Mouse (Mus musculus) frontal cortex, postnatal 10 days (tissue): ENCODE measurements around the gene Gsg1l.

Experiments used
- DNase-seq, 2 experiments: peaks; one replicate each; pipeline ENCODE4 v3.0.0; 2022; ENCODE audit warnings: low spot score in 2 of 2, mixed read lengths in 1 of 2

Gsg1l gene

DNA sequence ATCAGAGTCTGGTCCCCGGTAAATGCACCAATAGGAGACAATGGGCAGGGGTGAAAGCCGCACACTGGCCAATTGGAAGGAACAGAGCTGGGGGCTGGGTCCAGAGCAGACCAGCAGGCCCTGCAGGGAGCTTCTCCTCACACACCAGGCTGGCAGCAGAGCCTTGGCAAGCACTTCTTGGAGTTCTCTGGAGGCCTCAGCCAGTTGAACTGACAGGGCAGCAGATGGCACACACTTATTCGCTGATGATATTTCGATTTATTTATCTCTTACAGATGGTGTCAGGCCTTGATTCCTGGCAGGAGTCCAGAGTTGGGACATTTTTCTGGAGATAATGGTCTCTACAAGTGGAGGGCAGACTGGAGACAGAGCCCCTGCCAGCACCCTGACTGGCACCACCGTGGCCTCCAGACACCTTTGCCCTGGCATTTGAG lies 49.4 kb downstream of the Gsg1l start:
- no peak for DNase-seq

DNA sequence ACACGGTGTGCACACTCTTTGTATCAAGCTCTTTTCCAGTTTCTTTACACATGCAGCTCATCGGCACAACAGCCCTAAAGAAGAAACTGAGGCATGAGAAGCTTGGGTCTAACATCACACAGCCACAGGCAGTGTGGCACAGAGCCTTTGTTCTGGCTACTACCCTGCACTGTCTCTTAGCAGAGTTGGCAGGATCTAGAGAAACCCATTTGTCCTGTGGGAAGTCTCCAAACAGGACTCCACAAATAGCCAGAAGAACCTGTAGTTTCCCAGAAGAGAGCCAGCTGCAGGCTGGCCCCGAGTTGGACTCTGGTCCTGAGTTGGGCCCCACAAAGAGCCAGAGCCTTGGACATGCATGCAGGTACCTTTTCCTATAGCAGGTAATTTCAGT lies 49.9 kb downstream of the Gsg1l start:
- DNase-seq, result no peak

DNA sequence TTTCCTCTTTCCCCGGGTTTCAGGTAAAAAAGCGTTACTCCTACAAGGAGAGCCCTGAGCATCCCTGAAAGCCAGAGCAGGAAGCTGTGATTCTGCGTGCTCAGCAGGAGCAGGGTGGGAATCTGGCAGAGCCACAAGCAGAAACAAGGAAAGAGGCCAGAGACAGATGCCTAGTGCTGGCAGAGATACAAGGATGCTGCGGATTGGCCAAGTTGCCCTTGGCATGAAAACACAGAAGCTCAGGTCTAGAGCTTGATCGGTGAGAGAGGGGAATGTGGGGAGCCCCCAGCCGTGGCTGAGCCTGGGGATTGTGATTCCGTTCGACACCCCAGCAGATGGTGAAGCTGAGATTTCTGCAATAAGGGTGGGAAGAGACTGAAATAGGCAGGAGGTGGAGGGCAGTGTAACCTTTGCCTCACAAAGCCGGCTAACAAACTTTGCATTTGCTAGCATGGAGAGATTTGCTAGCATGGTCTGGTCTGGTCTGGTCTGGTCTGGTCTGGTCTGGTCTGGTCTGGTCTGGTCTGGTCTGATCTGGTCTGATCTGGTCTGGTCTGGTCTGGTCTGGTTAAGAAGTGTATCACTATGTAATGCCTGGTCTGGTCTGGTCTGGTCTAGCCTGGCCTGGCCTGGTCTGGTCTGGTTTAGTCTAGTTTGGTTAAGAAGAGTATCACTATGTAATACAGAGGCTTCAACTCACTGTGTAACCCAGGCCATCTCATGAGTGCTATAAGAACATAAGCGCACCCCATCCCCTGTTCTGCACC lies 50.4 kb downstream of the Gsg1l start:
- DNase-seq, result peak; percentile 35 to 39

DNA sequence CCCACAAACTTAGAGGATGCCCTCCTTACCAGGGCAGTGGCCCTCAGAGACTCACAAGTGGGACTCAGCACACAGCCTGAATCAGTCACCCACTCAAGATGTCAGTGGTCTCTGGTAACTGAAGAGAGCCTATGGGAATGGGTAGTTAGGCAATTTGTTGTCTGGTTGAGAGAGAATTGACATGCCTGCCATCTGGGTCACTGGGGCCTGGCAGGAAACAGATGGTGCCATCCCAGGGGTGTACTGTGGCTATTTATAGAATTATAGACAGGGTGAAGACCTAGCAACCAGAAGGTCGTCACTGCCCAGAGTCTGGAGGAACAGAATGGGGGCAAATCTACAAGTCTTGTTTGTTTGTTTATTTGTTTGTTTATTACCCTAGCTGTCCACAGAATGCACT lies 54.8 kb downstream of the Gsg1l start:
- no peak for DNase-seq

DNA sequence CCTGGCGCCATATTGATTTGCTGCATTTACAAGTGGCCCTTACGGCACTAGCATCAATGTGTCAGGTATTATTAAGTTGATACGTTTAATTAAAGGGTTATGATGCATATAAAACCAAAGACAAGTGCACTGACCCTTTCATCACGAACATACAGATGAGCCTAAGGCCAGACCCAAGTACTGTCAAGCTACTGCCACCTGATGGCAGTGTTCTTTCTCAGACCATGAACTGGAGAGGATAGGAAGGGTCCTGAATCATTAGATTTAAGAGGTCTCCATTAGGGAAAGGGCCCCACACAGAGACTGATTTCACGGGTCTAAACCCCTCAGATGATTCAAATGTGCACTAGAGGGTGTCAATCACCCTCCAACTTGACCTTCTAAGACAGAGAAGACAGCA lies 55.6 kb downstream of the Gsg1l start:
- DNase-seq, result no peak

DNA sequence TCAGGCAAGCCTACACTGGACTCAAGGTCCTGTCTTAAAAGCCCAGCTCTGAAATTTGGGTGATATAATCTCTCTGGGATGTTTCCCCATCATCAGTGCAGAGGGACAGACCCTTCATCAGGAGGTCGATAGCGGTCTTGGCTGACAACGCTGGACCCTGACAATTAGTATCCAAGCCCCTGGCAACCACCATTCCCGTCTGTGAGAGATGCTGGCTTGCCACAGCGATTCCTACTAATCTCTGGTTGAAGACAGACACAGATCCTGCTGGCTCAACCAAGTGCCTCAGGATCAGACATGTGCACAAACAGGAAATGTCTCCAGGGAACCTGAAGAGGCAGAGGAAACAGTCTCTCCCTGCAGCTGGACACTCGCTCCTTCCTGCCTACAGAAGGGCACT lies 62.2 kb downstream of the Gsg1l start:
- DNase-seq, result no peak

DNA sequence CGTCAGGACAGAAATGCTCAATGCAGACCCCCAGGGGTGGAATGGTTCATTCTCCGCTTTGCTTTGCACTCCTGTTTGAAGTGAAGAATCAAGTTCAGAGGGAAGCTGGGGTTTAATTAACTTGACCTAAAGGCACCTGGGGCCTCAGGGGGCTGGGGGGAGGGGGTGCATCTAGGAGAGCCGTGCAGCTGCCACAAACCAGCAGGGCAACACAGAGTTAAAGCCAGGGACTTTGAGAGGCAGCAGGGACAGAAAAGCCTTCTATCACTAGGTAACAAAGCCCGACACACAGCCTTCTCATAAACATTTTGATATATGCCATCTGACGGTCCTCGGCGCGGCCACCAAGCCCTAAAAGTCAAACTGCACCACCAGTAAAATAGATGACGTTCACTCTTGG lies 62.9 kb downstream of the Gsg1l start:
- no peak for DNase-seq

DNA sequence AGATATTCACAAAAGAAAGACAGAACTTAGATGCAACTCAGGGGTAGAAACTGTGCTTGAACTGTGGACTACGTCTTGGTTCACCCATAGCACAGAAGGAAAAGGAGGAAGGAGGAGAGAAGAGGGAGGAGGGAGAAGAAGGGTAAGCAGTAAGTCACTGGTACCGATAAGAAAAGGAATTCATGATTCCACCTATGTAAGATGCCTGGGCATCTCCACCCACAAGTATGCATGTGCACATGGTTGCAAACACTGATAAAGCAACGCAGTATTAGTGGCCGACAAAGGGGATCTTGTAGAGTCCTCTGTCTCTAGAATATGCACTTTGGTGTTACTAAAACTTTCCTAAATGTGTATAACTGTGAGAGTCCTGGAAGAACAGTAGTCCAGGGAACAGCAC lies 64.8 kb downstream of the Gsg1l start:
- DNase-seq, result no peak

DNA sequence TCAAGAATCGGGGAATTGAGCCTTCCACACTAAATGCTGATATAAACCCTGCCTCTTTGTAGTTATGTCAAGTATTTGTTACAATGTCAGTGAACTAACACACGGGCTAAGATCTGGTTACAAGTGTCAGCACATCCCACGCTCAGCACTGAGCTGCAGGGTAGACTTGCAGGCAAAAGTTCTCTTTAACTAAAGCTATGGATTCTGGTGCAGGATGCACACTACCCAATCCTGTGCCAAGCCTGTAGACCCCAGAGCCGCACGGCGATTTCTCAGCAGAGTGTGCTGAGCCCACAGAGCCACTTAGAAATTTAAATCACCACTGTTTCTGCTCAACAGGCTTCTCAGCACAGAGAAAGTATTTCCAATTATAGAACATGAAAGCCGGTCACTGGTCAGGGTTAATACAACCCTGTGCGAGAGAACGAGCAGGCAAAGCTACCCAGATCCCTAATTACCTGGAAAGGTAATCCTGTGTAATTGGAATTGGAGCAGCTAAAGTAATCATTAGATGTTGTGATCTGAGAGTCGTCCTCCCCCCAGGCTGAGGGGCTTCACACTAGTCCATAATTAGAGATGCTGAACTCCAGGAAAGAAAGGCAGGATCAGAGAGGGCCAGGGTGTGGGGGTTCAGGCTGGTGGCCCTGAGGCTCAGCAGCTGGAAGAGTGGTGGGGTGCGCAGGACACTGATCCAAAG lies 69.7 kb downstream of the Gsg1l start:
- DNase-seq, result no peak

DNA sequence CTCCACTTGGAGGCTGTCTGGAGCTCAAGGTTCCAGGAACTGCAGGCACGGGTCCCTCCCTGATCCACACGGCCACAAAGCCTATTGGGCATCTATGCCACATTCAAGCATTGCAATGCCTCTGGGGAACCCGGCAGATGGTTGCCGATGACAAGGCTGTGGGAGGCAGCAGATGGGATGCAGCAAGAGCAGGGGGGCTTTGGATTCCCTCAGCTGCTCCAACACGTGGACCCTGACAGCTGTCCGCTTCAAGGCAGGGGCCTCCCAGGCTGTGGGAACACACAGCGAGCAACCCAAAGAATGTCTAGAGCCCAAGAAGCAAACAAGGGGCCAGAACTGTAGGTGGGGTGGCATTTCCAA lies 73.4 kb downstream of the Gsg1l start:
- DNase-seq, result peak; percentile 63 to 70

DNA sequence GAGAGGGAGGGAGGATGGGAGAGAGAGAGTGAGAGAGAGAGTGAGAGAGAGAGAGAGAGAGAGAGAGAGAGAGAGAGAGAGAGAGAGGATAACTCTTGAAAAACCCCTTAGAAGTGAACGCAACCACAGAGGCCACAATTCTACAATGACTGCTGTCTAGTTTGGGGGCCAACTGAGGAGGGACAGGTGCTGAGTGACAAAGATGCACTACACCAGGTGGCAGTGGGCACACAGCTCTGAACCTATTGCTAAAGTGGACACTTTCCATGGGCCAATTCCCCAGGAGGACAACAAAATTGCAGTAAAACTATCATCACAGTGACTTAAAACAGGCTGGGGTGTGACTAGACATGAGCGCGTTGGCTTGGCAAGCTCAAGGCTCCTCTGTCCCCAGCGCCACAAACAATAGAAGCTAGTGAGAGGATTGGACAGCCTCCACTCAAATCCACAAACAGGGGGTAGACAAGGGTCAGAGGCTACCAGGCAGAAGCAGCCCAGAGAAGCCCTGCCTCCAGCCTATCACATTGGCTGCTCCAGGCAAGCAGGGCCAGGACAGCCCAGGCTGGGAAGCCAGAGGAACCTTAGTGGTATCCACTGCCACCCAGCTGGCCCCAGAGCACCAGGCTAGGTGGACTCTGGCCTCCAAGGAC lies 73.9 kb downstream of the Gsg1l start:
- DNase-seq, result no peak

DNA sequence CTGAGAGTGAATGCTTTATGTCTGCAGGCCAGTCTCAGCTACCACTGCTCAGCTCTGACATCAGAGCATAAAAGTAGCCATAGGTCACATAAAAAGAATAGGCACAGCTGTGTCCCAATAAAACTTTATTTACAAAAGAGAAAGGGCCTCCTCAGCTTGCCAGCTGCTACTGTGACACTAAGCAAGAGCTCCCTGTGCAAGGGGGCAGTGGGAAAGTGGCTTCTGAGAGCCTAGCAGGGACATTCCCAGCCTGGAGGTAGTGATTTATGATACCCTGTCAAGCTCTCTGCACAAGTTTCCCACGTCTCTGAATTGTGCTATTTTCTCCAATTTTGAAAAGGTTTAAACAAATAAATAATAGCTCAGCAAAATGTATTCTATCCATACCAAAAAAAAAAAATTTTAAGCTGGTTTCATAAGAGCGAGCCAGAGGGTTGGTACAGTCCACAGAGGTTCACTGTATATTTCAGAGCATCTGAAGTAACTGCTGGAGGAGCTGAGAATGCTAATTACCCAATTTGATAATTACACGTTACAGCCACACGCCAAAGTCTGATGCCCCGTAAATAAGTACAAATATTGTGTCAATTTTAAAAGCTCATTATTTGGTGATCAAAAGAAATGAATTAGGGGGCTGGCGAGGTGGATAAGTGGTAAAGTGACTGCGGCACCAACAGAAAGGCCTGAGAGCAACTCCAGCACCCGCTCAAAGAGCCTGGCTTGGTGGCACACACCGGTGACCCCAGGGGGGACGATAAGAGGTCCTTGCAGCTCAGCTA lies 74.9 kb downstream of the Gsg1l start:
- DNase-seq, result no peak

DNA sequence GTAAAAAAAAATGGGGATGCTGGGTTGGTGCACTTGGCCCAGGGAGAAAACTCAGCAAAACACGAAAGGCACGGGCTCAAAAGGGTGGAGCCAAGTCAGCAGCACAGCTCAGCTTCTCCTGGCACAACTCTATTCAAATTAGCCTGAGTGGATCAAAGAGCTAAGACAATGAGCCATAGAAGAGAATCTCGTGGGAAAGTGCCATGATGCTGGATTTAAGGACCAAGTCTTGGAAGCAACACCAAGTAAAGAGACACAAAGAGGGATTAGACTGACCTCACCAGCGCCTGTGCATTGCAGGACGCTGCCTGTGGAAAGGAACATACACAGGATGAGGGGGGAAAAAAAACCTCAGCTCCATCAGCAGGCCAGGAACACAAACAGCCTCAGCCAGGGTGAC lies 76.9 kb downstream of the Gsg1l start:
- DNase-seq, result no peak

DNA sequence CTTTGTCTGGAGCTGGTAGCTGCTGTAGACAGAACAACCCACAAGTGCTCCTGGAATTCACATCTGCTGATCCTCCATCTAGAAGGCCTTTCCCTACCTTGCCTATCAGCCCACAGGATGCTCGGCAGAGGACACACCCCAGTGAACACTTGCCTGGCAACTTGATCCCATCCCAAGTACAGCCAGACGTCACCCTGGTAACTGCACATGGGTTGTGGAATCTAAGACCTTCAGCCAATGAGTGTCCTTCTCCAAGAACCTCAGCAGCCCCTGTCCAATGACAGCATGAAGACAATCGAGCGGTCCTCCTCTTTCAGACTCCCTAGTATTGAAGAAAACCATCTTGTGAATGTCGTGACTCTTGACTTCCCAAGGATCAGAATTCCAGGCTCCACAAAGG lies 80.5 kb downstream of the Gsg1l start:
- DNase-seq, result no peak

DNA sequence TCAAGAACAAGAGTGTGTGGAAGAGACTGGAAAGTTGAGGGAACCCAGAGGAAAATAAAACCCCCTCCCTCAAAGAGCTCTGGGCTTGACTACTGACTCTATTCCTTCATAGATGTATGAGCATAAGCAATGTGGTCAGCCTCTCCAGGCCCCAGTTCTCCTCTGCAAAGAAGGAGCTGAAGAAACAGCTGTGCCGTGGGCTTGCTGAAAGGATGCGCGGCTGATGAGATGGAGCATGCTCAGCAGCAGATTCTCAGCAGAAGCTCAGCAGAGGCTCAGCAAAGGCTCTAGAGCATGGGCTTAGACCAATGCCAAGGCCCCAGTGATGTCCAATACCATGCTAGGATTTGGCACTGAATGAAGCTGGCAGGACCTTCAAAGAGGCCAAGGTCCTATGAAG lies 82.3 kb downstream of the Gsg1l start:
- DNase-seq, result no peak

DNA sequence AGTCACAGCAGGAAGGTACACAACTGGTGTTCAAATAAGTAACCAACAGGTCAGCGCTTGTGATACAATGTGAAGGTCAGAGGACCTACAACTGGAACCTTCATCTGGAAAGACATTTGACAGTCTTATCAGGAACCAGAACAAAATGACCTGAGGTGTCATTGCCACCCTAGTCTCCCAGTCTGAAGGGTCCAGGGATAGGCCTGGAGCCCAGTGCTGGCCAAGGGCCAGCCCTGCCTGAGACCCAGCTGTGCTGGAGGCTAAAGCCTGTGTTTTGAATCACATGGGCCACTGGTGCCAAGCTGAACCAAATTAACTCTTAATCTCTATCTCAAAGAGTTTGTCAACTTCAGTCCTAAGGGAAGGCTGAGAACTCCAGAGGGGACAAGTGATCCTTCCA lies 86.1 kb downstream of the Gsg1l start:
- DNase-seq, result no peak

DNA sequence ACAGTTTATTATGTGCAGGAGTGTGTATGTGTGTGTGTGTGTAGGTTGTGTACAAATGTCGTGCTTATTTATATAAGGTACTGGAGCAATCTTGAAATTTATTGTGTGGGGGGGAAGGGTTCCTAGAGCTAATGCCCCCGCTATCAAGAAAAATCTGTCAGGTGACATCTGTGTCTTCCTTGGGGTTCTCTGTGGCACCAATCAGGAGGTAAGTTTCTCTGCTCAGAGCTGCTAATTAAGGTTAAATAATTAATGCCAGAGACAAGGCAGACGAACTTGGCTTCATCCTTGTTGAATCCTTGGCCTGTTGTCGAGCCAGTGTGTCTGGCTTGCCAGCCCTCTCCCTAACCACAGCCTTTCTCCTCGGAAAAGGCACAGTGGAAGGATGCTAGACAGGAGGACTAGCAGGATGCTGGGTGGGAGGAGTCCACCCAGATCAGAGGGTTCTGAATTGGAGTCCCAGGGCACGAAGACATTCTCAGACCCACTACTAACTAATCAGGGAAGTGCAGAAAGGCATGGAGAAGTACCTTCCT lies 89.8 kb downstream of the Gsg1l start:
- DNase-seq, result no peak

DNA sequence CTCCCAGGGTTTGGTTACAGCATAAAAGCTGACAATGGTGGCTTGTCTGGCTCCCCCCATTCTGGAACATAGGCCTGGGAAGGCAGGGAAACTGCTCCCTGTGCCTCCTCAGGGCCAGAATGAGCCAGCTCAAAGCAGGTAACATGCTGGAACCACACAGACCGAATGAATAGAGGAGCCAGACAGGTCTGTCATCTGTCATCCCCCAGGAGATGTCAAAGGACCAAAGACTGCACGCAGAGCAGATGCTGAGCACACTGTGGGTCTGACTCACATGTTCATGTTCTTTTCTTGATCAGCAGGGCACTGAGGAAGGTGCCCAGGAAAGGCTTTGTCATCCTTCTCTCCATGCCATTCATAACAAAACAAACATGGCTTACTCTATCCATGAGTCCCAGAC lies 90.4 kb downstream of the Gsg1l start:
- DNase-seq, result no peak

DNA sequence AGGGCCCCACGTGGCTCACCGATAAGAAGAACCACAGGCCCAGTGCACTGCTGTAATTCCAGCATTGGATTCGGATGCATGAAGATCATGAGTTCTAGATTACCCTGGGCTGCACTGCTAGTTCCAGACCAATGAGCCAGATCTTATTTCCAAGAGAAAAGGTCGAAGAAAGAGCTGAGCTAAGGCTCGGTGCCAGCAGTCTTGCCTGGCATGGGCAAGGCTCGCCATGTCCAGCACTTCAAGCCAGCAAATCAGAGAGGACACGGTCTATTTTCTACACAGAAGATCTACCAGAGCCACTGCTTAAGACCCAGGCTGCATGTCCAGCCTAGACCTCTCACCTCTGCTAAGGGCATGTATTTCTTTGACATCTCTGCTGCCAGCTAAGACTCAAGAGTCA lies 92.2 kb downstream of the Gsg1l start:
- no peak for DNase-seq

DNA sequence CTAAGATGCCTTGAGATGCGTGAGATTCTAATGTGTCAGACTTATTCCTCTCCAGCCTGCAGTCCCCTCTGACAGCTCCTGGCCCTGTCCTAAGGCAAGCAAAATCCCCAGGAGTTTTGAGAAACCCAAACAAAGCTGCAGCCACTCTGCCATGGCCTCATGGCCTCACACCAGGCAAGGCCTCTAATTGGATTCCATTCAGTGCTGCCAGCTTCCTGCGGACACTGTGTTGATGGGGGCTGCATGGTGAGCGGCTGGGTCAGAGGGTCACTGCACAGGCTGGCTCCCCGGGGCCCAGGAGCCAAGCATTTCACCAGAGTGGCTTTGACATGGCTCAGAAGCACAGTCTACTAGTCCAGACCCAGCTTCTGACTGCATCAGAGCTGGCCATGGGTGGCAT lies 92.7 kb downstream of the Gsg1l start:
- no peak for DNase-seq

DNA sequence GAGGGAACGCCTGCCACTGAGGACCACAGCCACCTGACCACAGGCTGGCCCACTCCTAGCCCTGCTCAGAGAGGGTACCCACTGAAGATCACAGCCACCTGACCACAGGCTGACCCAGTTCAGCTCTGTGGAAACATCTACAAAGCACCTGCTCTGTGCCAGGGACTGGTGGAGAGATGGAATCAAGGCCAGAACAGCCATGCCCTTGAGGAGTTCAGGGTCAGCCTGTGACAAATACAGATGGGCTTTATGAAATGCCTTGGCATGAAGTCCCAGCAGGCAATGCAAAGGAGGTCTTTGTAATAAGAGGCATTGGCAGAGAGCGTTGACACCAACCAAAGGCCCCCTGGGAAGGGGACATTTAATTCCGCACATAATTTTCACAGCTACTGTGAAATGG lies 93.9 kb downstream of the Gsg1l start:
- no peak for DNase-seq

DNA sequence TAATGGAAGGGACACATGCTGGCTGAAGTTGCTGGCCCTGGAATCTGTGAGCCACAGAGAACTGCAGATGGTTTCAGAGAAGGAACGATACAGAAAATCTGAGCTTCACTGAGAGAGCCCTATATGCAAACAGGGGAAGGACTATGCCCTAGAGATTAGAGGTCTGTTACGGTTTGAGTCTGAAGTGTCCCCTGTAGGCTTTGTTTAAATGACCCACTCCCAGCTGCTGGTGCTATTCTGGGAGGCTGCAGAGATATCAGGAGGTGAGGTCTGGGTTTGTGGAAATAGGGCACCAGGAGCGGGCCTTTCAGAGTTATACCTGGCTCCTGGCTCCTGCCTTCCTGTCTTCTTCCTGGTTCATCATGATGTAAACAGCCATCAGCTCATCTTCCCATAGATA lies 95.1 kb downstream of the Gsg1l start:
- no peak for DNase-seq
